Mouse (Mus musculus) bone marrow, adult 2 months (tissue): ENCODE measurements around the gene Nab2.

Experiments used
- CTCF ChIP-seq: fragments of 200-500 bp; IDR thresholded peaks from 2 replicates; pipeline ENCODE4 v1.5.1; 2011; ENCODE audit warnings: low read length, control low read depth; ENCODE audit not compliant: control insufficient read depth, insufficient read depth
- POLR2A ChIP-seq: fragments of 200-500 bp; IDR thresholded peaks from 2 replicates; pipeline ENCODE4 v1.6.1; 2011; ENCODE audit warnings: low read depth, mild to moderate bottlenecking, control low read depth, low read length, borderline replicate concordance; ENCODE audit not compliant: control insufficient read depth

GRCm38 (mm10) chr10:127664166-127664565, 4.2 kb downstream of the Nab2 start:
- TF ChIP-seq CTCF (no peak), POLR2A (no peak)
